Mouse (Mus musculus) erythroblast, embryonic 14.5 days (primary cell): Measurements from ENCODE around the gene Zranb1. TPM values are rescaled to one million over a fixed set of nuclear protein-coding genes. Genes with fewer than 3 reads are reported as not detected.

Source experiments
- H3K27me3 ChIP-seq: 2 replicates; pipeline ENCODE4 v1.6.1; 2012; ENCODE audit warnings: inconsistent platforms; ENCODE audit not compliant: control insufficient read depth
- H3K36me3 ChIP-seq: 2 replicates; pipeline ENCODE4 v1.6.1; 2012; ENCODE audit warnings: mild to moderate bottlenecking, inconsistent platforms; ENCODE audit not compliant: control insufficient read depth
- H3K4me1 ChIP-seq: 2 replicates; pipeline ENCODE4 v1.6.1; 2012; ENCODE audit warnings: inconsistent platforms; ENCODE audit not compliant: control insufficient read depth
- H3K4me3 ChIP-seq: replicated peaks from 2 replicates; pipeline ENCODE3; 2012; ENCODE audit warnings: moderate library complexity, mild to moderate bottlenecking, inconsistent platforms
- H3K9me3 ChIP-seq: 2 replicates; pipeline ENCODE4 v1.6.1; 2012; ENCODE audit warnings: low read length, inconsistent platforms, mixed read lengths; ENCODE audit not compliant: control insufficient read depth
- GATA1 ChIP-seq: IDR thresholded peaks from 2 replicates; pipeline ENCODE4 v1.6.1; 2012; ENCODE audit warnings: low read length, inconsistent platforms, mixed read lengths
- TAL1 ChIP-seq: IDR thresholded peaks from 3 replicates; pipeline ENCODE4 v1.6.1; 2012; ENCODE audit warnings: low read length, inconsistent platforms, mixed read lengths
- polyA plus RNA-seq: library from polyadenylated mRNA; stranded (reverse); fragments of >175 nt; gene quantifications from 2 replicates; pipeline ENCODE4 v1.2.3, GENCODE M21; 2012

Gene Zranb1
- polyA plus RNA-seq, 1 experiment, result 1.3 TPM

DNA sequence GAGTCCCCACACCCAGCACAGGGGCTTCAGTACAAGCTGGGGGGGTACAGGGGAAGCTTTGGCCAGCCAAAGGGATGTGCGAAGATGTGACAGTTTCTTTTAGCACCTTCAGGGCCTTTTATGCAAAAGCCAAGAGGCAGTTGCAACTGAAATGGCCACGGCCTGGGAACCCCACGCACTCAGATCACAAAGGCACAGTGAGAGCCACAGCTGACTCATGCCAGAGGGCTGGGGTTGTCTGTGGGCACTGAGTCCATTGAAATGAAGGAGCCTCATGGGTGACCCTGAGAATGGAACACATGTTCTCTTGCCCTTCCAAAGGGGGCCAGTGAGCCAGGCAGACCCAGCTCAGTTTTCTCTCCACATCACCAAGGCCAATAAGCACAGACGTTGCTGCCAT, 77.7 kb downstream of the Zranb1 start:
- H3K9me3 ChIP-seq, result no peaks in the 10 kb centered on the region
- no peaks in the 10 kb centered on the region for H3K4me1 ChIP-seq
- H3K4me3 ChIP-seq, result no peak overlapping the region
- no peaks in the 10 kb centered on the region for H3K27me3 ChIP-seq
- no peaks in the 10 kb centered on the region; the same call in 1 of the 2 replicates for H3K36me3 ChIP-seq
- TF ChIP-seq GATA1, result no peak
- no peak for TF ChIP-seq TAL1

- Histone ChIP-seq H3K27me3 (no peaks in the 10 kb centered on the region), H3K9me3 (no peaks in the 10 kb centered on the region), H3K4me3 (no peak overlapping the region), H3K36me3 (no peaks in the 10 kb centered on the region; the same call in 1 of the 2 replicates), H3K4me1 (no peaks in the 10 kb centered on the region)
- TF ChIP-seq TAL1, result no peak
- TF ChIP-seq GATA1, result no peak
Measured at GRCm38 (mm10) chr7:133009676-133010075, 78.7 kb downstream of the Zranb1 start.

- TF ChIP-seq GATA1 (no peak), TAL1 (no peak)
Measured at GRCm38 (mm10) chr7:133010477-133010876, 79.5 kb downstream of the Zranb1 start.

GRCm38 (mm10) chr7:133011191-133011590, 80.2 kb downstream of the Zranb1 start:
- H3K9me3 ChIP-seq, result no peaks in the 10 kb centered on the region
- no peaks in the 10 kb centered on the region; the same call in 1 of the 2 replicates for H3K36me3 ChIP-seq
- no peaks in the 10 kb centered on the region for H3K4me1 ChIP-seq
- H3K4me3 ChIP-seq, result no peak overlapping the region
- no peaks in the 10 kb centered on the region for H3K27me3 ChIP-seq
- TF ChIP-seq GATA1 (no peak), TAL1 (no peak)

More at GRCm38 (mm10) chr7:133010477-133010876, 79.5 kb downstream of the Zranb1 start:
- Histone ChIP-seq H3K4me1 (no peaks in the 10 kb centered on the region), H3K4me3 (no peak overlapping the region), H3K9me3 (no peaks in the 10 kb centered on the region), H3K27me3 (no peaks in the 10 kb centered on the region), H3K36me3 (no peaks in the 10 kb centered on the region; the same call in 1 of the 2 replicates)

DNA sequence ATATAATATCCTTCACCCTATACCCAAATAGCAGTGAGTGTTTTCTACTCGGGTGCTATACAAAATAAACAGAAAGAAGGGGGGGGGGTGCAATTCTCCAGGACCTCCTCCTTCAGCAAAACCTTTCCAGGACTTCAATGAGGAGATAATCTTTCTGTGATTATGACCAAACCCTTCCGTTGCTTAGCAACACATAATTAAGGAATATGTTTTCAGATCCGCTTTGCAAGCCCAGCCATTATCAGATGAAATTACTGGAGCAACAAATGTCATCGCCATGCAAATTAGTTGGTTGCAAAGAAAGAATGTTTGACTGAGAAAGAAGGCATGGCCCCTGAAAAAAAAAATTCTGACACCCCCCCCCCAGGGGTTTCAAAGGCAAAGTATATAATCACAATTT, 80.7 kb downstream of the Zranb1 start:
- TF ChIP-seq TAL1 (no peak), GATA1 (no peak)
- H3K27me3 ChIP-seq, result no peaks in the 10 kb centered on the region
- H3K36me3 ChIP-seq, result no peaks in the 10 kb centered on the region; the same call in 1 of the 2 replicates
- H3K9me3 ChIP-seq, result no peaks in the 10 kb centered on the region
- H3K4me3 ChIP-seq, result no peak overlapping the region
- H3K4me1 ChIP-seq, result no peaks in the 10 kb centered on the region

DNA sequence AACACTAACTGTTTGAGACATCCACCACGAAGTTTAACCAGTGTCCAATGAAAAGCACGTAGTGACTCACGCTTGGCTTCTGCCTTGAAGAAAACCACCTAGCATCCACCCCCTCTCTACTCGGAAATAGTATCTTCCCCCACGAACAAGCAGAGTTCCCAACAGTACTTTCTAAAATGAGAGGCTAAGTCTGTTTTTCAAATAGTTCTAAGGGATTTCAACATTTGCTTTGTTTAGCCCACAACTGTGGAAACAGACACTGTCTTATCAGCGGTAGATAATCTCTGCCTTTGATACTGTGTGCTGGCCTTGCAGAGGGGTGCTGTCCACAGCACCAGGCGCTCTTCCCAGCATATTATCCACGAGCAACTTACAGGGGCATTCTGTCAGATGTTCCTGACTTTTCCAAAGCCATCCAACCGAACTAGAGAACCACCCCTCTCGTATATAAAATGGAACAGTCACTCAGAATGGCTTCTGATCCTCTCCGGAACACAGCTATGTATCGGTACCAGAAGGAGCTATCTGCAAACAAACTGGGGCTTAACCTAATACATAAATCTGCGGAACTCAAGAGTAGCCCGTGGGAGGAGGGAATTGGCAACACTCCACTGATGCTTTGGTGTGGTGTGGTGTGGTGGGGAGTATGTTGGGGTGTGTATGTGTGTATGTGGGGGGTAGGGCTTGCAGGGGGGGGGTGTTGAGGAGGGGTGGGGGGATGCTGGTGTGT, 81.9 kb downstream of the Zranb1 start:
- no peaks in the 10 kb centered on the region for H3K27me3 ChIP-seq
- H3K36me3 ChIP-seq, result no peaks in the 10 kb centered on the region; the same call in 1 of the 2 replicates
- no peaks in the 10 kb centered on the region for H3K9me3 ChIP-seq
- no peaks in the 10 kb centered on the region for H3K4me1 ChIP-seq
- H3K4me3 ChIP-seq, result no peak overlapping the region
- TF ChIP-seq GATA1 (no peak), TAL1 (no peak)

GRCm38 (mm10) chr7:133013923-133014322, 83.0 kb downstream of the Zranb1 start:
- Histone ChIP-seq H3K4me1 (no peaks in the 10 kb centered on the region), H3K36me3 (no peaks in the 10 kb centered on the region; the same call in 1 of the 2 replicates), H3K4me3 (no peak overlapping the region), H3K27me3 (no peaks in the 10 kb centered on the region), H3K9me3 (no peaks in the 10 kb centered on the region)
- TF ChIP-seq GATA1 (no peak), TAL1 (no peak)

DNA sequence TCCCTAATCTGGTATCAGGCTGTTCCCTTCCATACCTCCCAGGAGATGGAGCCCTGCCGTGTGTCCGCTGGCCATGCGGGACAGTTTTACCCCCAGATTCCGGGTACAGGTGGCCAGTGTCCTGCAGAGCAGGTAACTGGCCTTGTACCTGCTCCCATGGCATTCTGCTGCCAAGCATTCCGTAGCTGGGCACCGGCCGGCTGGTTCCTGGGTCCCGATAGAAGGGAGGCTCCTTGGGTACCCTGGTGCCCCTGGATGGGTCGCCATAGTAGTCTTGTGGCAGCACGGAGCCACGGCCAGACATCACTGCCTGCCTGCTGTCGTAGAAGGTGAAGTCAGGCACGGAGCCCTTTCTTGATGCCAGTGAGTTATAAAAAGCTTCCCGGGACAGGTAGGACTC, 83.7 kb downstream of the Zranb1 start:
- H3K27me3 ChIP-seq, result no peaks in the 10 kb centered on the region
- no peak for TF ChIP-seq GATA1
- no peak for TF ChIP-seq TAL1
- H3K36me3 ChIP-seq, result no peaks in the 10 kb centered on the region; the same call in 1 of the 2 replicates
- H3K9me3 ChIP-seq, result no peaks in the 10 kb centered on the region
- H3K4me1 ChIP-seq, result no peaks in the 10 kb centered on the region
- H3K4me3 ChIP-seq, result no peak overlapping the region

- no peak overlapping the region for H3K4me3 ChIP-seq
- no peaks in the 10 kb centered on the region for H3K4me1 ChIP-seq
- H3K36me3 ChIP-seq, result no peaks in the 10 kb centered on the region
- H3K9me3 ChIP-seq, result no peaks in the 10 kb centered on the region
- no peaks in the 10 kb centered on the region for H3K27me3 ChIP-seq
- TF ChIP-seq TAL1, result no peak
- no peak for TF ChIP-seq GATA1
Measured at GRCm38 (mm10) chr7:133015416-133016070, 84.6 kb downstream of the Zranb1 start.
